In genomic region chr5:129918752-129919151, GRCm38 (mm10) we compare ENCODE assay signal across 1 mouse cellular context.
TF ChIP-seq lines count a peak whose summit lies in the region.

No protein-coding gene starts in this region.

TF ChIP-seq in MEL, 35 proteins besides CTCF, POLR2A, EP300 and RAD21:
- no peak for TF ChIP-seq BHLHE40 (IDR thresholded peaks at IDR 0.05; ENCODE audit: borderline replicate concordance, low read depth, low read length)
- TF ChIP-seq SIN3A (IDR thresholded peaks at IDR 0.05; ENCODE audit: low read length) = no peak
- no peak for TF ChIP-seq POLR2AphosphoS2 (IDR thresholded peaks at IDR 0.05; ENCODE audit: low read length)
